Mouse (Mus musculus): ENCODE results near the gene Snx4. TPM values are rescaled to one million over a fixed set of nuclear protein-coding genes. Genes with fewer than 3 reads are reported as not detected.
A peak's percentile ranks its signal among the peaks of the same experiment; 100 is the strongest.

Snx4 gene
- polyA plus RNA-seq, 1 experiment from 2014 or later: 82.3 TPM

GRCm38 (mm10) chr16:33283079-33283478, 31.8 kb downstream of the Snx4 start:
- H3K27me3 ChIP-seq (ENCODE audit: control insufficient read depth, insufficient read depth, low read length): no peaks in the 10 kb centered on the region

GRCm38 (mm10) chr16:33288536-33288935, 37.3 kb downstream of the Snx4 start:
- Histone ChIP-seq H3K9me3 (ENCODE audit: control insufficient read depth, low read length) (peaks cover 5% of the 10 kb centered on the region; the same call in 1 of the 2 replicates), H3K27ac (replicated peaks in 1 of 2; ENCODE audit: control insufficient read depth in 1 of 2, insufficient read depth in 1 of 2, low read depth in 2 of 2, low read length in 2 of 2) (no peak overlapping the region), H3K4me3 (ENCODE audit: control insufficient read depth in 1 of 2, insufficient read depth in 1 of 2, low read depth in 1 of 2, low read length in 2 of 2) (no peak overlapping the region), H3K27me3 (ENCODE audit: control insufficient read depth, insufficient read depth, low read length) (no peaks in the 10 kb centered on the region), H3K4me2 (ENCODE audit: low read length) (no peak overlapping the region), H3K4me1 (ENCODE audit: control insufficient read depth in 2 of 2, insufficient read depth in 2 of 2, low read length in 2 of 2) (no peaks in the 10 kb centered on the region), H3K36me3 (ENCODE audit: control insufficient read depth, insufficient read depth, low read length) (peaks cover 97% of the 10 kb centered on the region), H3K9ac (ENCODE audit: low read length) (no peak overlapping the region)
- WGBS: 94% methylated on average over 9 of the region's 9 CpGs
- ATAC-seq (ENCODE audit: insufficient number of reproducible peaks, insufficient read depth, low FRiP score, low read depth): no peak

More at GRCm38 (mm10) chr16:33283079-33283478, 31.8 kb downstream of the Snx4 start:
- ATAC-seq (ENCODE audit: insufficient number of reproducible peaks, insufficient read depth, low FRiP score, low read depth): no peak
- Histone ChIP-seq H3K27ac (replicated peaks in 1 of 2; ENCODE audit: control insufficient read depth in 1 of 2, insufficient read depth in 1 of 2, low read depth in 2 of 2, low read length in 2 of 2) (no peak overlapping the region), H3K9me3 (ENCODE audit: control insufficient read depth, low read length) (no peaks in the 10 kb centered on the region), H3K36me3 (ENCODE audit: control insufficient read depth, insufficient read depth, low read length) (peaks cover 94% of the 10 kb centered on the region), H3K4me3 (ENCODE audit: control insufficient read depth in 1 of 2, insufficient read depth in 1 of 2, low read depth in 1 of 2, low read length in 2 of 2) (no peak overlapping the region), H3K4me1 (ENCODE audit: control insufficient read depth in 2 of 2, insufficient read depth in 2 of 2, low read length in 2 of 2) (no peaks in the 10 kb centered on the region), H3K9ac (ENCODE audit: low read length) (no peak overlapping the region), H3K4me2 (ENCODE audit: low read length) (no peak overlapping the region)
- WGBS: 31% methylated on average over 1 of the region's 1 CpGs

- H3K27ac ChIP-seq (replicated peaks in 1 of 2; ENCODE audit: control insufficient read depth in 1 of 2, insufficient read depth in 1 of 2, low read depth in 2 of 2, low read length in 2 of 2): no peak overlapping the region
- peaks cover 5% of the 10 kb centered on the region; the same call in 1 of the 2 replicates for H3K9me3 ChIP-seq (ENCODE audit: control insufficient read depth, low read length)
- no peak overlapping the region for H3K4me3 ChIP-seq (ENCODE audit: control insufficient read depth in 1 of 2, insufficient read depth in 1 of 2, low read depth in 1 of 2, low read length in 2 of 2)
- no peak for ATAC-seq (ENCODE audit: insufficient number of reproducible peaks, insufficient read depth, low FRiP score, low read depth)
- H3K27me3 ChIP-seq (ENCODE audit: control insufficient read depth, insufficient read depth, low read length): no peaks in the 10 kb centered on the region
- H3K36me3 ChIP-seq (ENCODE audit: control insufficient read depth, insufficient read depth, low read length): peaks cover 99% of the 10 kb centered on the region
- H3K9ac ChIP-seq (ENCODE audit: low read length): no peak overlapping the region
- H3K4me1 ChIP-seq (ENCODE audit: control insufficient read depth in 2 of 2, insufficient read depth in 2 of 2, low read length in 2 of 2): no peaks in the 10 kb centered on the region
- WGBS: 85% methylated on average over 7 of the region's 7 CpGs
- no peak overlapping the region for H3K4me2 ChIP-seq (ENCODE audit: low read length)
Measured at GRCm38 (mm10) chr16:33289981-33290380, 38.7 kb downstream of the Snx4 start.

GRCm38 (mm10) chr16:33292241-33292640, 41.0 kb downstream of the Snx4 start:
- Histone ChIP-seq H3K4me2 (ENCODE audit: low read length) (no peak overlapping the region), H3K9me3 (ENCODE audit: control insufficient read depth, low read length) (peaks cover 5% of the 10 kb centered on the region; the same call in 1 of the 2 replicates), H3K4me3 (ENCODE audit: control insufficient read depth in 1 of 2, insufficient read depth in 1 of 2, low read depth in 1 of 2, low read length in 2 of 2) (no peak overlapping the region), H3K27me3 (ENCODE audit: control insufficient read depth, insufficient read depth, low read length) (no peaks in the 10 kb centered on the region), H3K4me1 (ENCODE audit: control insufficient read depth in 2 of 2, insufficient read depth in 2 of 2, low read length in 2 of 2) (no peaks in the 10 kb centered on the region), H3K27ac (replicated peaks in 1 of 2; ENCODE audit: control insufficient read depth in 1 of 2, insufficient read depth in 1 of 2, low read depth in 2 of 2, low read length in 2 of 2) (no peak overlapping the region), H3K9ac (ENCODE audit: low read length) (no peak overlapping the region), H3K36me3 (ENCODE audit: control insufficient read depth, insufficient read depth, low read length) (peaks cover 100% of the 10 kb centered on the region)
- ATAC-seq (ENCODE audit: insufficient number of reproducible peaks, insufficient read depth, low FRiP score, low read depth): no peak
- 94% methylated on average over 7 of the region's 7 CpGs for WGBS

- peaks cover 98% of the 10 kb centered on the region for H3K36me3 ChIP-seq (ENCODE audit: control insufficient read depth, insufficient read depth, low read length)
- ATAC-seq (ENCODE audit: insufficient number of reproducible peaks, insufficient read depth, low FRiP score, low read depth): no peak
- no peaks in the 10 kb centered on the region for H3K4me1 ChIP-seq (ENCODE audit: control insufficient read depth in 2 of 2, insufficient read depth in 2 of 2, low read length in 2 of 2)
- H3K4me3 ChIP-seq (ENCODE audit: control insufficient read depth in 1 of 2, insufficient read depth in 1 of 2, low read depth in 1 of 2, low read length in 2 of 2): no peak overlapping the region
- H3K4me2 ChIP-seq (ENCODE audit: low read length): no peak overlapping the region
- no peaks in the 10 kb centered on the region for H3K27me3 ChIP-seq (ENCODE audit: control insufficient read depth, insufficient read depth, low read length)
- H3K9ac ChIP-seq (ENCODE audit: low read length): no peak overlapping the region
- H3K9me3 ChIP-seq (ENCODE audit: control insufficient read depth, low read length): peaks cover 5% of the 10 kb centered on the region; the same call in 1 of the 2 replicates
- no peak overlapping the region for H3K27ac ChIP-seq (replicated peaks in 1 of 2; ENCODE audit: control insufficient read depth in 1 of 2, insufficient read depth in 1 of 2, low read depth in 2 of 2, low read length in 2 of 2)
- WGBS: 96% methylated on average over 7 of the region's 7 CpGs
Measured at GRCm38 (mm10) chr16:33294681-33295080, 43.4 kb downstream of the Snx4 start.

GRCm38 (mm10) chr16:33295321-33295720, 44.1 kb downstream of the Snx4 start:
- H3K9ac ChIP-seq (ENCODE audit: low read length): no peak overlapping the region
- H3K27me3 ChIP-seq (ENCODE audit: control insufficient read depth, insufficient read depth, low read length): no peaks in the 10 kb centered on the region
- 93% methylated on average over 9 of the region's 9 CpGs for WGBS
- H3K4me1 ChIP-seq (ENCODE audit: control insufficient read depth in 2 of 2, insufficient read depth in 2 of 2, low read length in 2 of 2): no peaks in the 10 kb centered on the region
- peaks cover 5% of the 10 kb centered on the region; the same call in 1 of the 2 replicates for H3K9me3 ChIP-seq (ENCODE audit: control insufficient read depth, low read length)
- no peak overlapping the region for H3K4me3 ChIP-seq (ENCODE audit: control insufficient read depth in 1 of 2, insufficient read depth in 1 of 2, low read depth in 1 of 2, low read length in 2 of 2)
- no peak overlapping the region for H3K4me2 ChIP-seq (ENCODE audit: low read length)
- peaks cover 98% of the 10 kb centered on the region for H3K36me3 ChIP-seq (ENCODE audit: control insufficient read depth, insufficient read depth, low read length)
- no peak for ATAC-seq (ENCODE audit: insufficient number of reproducible peaks, insufficient read depth, low FRiP score, low read depth)
- no peak overlapping the region for H3K27ac ChIP-seq (replicated peaks in 1 of 2; ENCODE audit: control insufficient read depth in 1 of 2, insufficient read depth in 1 of 2, low read depth in 2 of 2, low read length in 2 of 2)

GRCm38 (mm10) chr16:33297493-33297892, 46.3 kb downstream of the Snx4 start:
- ATAC-seq (ENCODE audit: insufficient number of reproducible peaks, insufficient read depth, low FRiP score, low read depth): no peak
- Histone ChIP-seq H3K4me3 (ENCODE audit: control insufficient read depth in 1 of 2, insufficient read depth in 1 of 2, low read depth in 1 of 2, low read length in 2 of 2) (no peak overlapping the region), H3K36me3 (ENCODE audit: control insufficient read depth, insufficient read depth, low read length) (peaks cover 87% of the 10 kb centered on the region), H3K9ac (ENCODE audit: low read length) (no peak overlapping the region), H3K4me2 (ENCODE audit: low read length) (no peak overlapping the region), H3K4me1 (ENCODE audit: control insufficient read depth in 2 of 2, insufficient read depth in 2 of 2, low read length in 2 of 2) (no peaks in the 10 kb centered on the region), H3K27ac (replicated peaks in 1 of 2; ENCODE audit: control insufficient read depth in 1 of 2, insufficient read depth in 1 of 2, low read depth in 2 of 2, low read length in 2 of 2) (no peak overlapping the region), H3K9me3 (ENCODE audit: control insufficient read depth, low read length) (no peaks in the 10 kb centered on the region), H3K27me3 (ENCODE audit: control insufficient read depth, insufficient read depth, low read length) (no peaks in the 10 kb centered on the region)
- WGBS: 96% methylated on average over 1 of the region's 1 CpGs

- H3K4me3 ChIP-seq (ENCODE audit: control insufficient read depth in 1 of 2, insufficient read depth in 1 of 2, low read depth in 1 of 2, low read length in 2 of 2): no peak overlapping the region
- H3K4me2 ChIP-seq (ENCODE audit: low read length): peak overlapping the region; percentile 35
- no peaks in the 10 kb centered on the region for H3K27me3 ChIP-seq (ENCODE audit: control insufficient read depth, insufficient read depth, low read length)
- 7% methylated on average over 4 of the region's 4 CpGs for WGBS
- no peak for ATAC-seq (ENCODE audit: insufficient number of reproducible peaks, insufficient read depth, low FRiP score, low read depth)
- H3K36me3 ChIP-seq (ENCODE audit: control insufficient read depth, insufficient read depth, low read length): peaks cover 21% of the 10 kb centered on the region
- H3K9me3 ChIP-seq (ENCODE audit: control insufficient read depth, low read length): no peaks in the 10 kb centered on the region
- H3K9ac ChIP-seq (ENCODE audit: low read length): peak overlapping the region; percentile 31; the same call in 1 of the 2 replicates
- H3K4me1 ChIP-seq (ENCODE audit: control insufficient read depth in 2 of 2, insufficient read depth in 2 of 2, low read length in 2 of 2): no peaks in the 10 kb centered on the region
- no peak overlapping the region for H3K27ac ChIP-seq (replicated peaks in 1 of 2; ENCODE audit: control insufficient read depth in 1 of 2, insufficient read depth in 1 of 2, low read depth in 2 of 2, low read length in 2 of 2)
Measured at GRCm38 (mm10) chr16:33306633-33307070, 55.4 kb downstream of the Snx4 start.

All from heart, embryonic 14.5 days (tissue).